Mouse (Mus musculus) hindbrain, embryonic 12.5 days (tissue): ENCODE data around the gene Tmem125. TPM values are rescaled to one million over a fixed set of nuclear protein-coding genes. Genes with fewer than 3 reads are reported as not detected.

Experiments
- ATAC-seq: fragments of 200-750 bp; cut with Nextera tagmentation; 2 replicates; pipeline ENCODE4 v1.8.0; 2017; ENCODE audit warnings: moderate TSS enrichment; ENCODE audit not compliant: low FRiP score
- H3K27ac ChIP-seq: fragments of 300-500 bp; sonication (generic); 2 replicates; pipeline ENCODE4 v1.5.1; 2016; ENCODE audit warnings: mild to moderate bottlenecking
- H3K27me3 ChIP-seq: fragments of 300-500 bp; sonication (generic); 2 replicates; pipeline ENCODE4 v1.6.1; 2016; ENCODE audit warnings: mild to moderate bottlenecking
- H3K36me3 ChIP-seq: fragments of 300-500 bp; sonication (generic); 2 replicates; pipeline ENCODE4 v1.6.1; 2016; ENCODE audit warnings: mild to moderate bottlenecking
- H3K4me1 ChIP-seq: fragments of 300-500 bp; sonication (generic); 2 replicates; pipeline ENCODE4 v1.6.1; 2016
- H3K4me2 ChIP-seq: fragments of 300-500 bp; sonication (generic); replicated peaks from 2 replicates; pipeline ENCODE4 v1.6.1; 2016; ENCODE audit warnings: mild to moderate bottlenecking
- H3K4me3 ChIP-seq: fragments of 300-500 bp; sonication (generic); 2 replicates; pipeline ENCODE4 v1.5.1; 2016; ENCODE audit warnings: mild to moderate bottlenecking
- H3K9ac ChIP-seq: fragments of 300-500 bp; sonication (generic); 2 replicates; pipeline ENCODE4 v1.6.1; 2016; ENCODE audit warnings: mild to moderate bottlenecking, moderate library complexity
- H3K9me3 ChIP-seq: fragments of 300-500 bp; sonication (generic); replicated peaks from 2 replicates; pipeline ENCODE4 v1.6.1; 2016; ENCODE audit warnings: mild to moderate bottlenecking
- WGBS: fragments of 180-500 bp; shearing (Covaris S2); methylation state at CpG from one replicate; pipeline ENCODE4 v1.1.7; 2016; 5-methylcytosine and 5-hydroxymethylcytosine counted together
- polyA plus RNA-seq: library from polyadenylated mRNA; unstranded; fragments of >200 nt; fragmentation: Nextera tagmentation; extraction: Ambion mirVana; gene quantifications from 2 replicates; pipeline ENCODE4 v1.2.1, GENCODE M21; 2016

Tmem125 gene
- polyA plus RNA-seq, 1 experiment from 2014 or later, result 0.81 TPM

DNA sequence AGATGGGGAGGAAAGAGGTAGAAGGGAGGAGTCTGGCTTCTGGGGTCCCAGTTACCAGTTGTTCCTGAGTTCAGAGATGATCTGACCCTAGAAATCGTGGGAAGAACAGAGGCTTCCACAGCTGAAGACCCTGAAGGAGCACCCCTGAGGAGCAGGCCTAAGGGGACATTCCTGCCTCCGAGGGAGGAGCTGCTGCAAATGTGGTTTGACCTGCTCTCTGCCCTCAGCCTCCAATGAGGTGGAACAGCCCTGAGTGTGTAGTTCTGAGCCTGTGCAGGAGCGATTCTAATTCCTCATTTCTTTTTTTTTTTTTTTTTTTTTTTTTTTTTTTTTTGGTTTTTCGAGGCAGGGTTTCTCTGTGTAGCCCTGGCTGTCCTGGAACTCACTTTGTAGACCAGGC lies 10.7 kb downstream of the Tmem125 start:
- H3K4me3 ChIP-seq, result no peak overlapping the region
- H3K4me1 ChIP-seq, result no peaks in the 10 kb centered on the region
- 44% methylated on average over 2 of the region's 4 CpGs for WGBS
- H3K9ac ChIP-seq, result no peak overlapping the region
- no peak overlapping the region for H3K27ac ChIP-seq
- no peaks in the 10 kb centered on the region for H3K9me3 ChIP-seq
- H3K27me3 ChIP-seq, result peaks cover 3% of the 10 kb centered on the region; the same call in 1 of the 2 replicates
- ATAC-seq, result no peak
- no peak overlapping the region for H3K4me2 ChIP-seq
- H3K36me3 ChIP-seq, result no peaks in the 10 kb centered on the region

GRCm38 (mm10) chr4:118532663-118533062 lies 11.2 kb downstream of the Tmem125 start:
- H3K4me1 ChIP-seq, result no peaks in the 10 kb centered on the region
- no peak overlapping the region for H3K4me3 ChIP-seq
- H3K4me2 ChIP-seq, result no peak overlapping the region
- 81% methylated on average over 5 of the region's 5 CpGs for WGBS
- H3K9me3 ChIP-seq, result no peaks in the 10 kb centered on the region
- H3K9ac ChIP-seq, result no peak overlapping the region
- no peaks in the 10 kb centered on the region for H3K36me3 ChIP-seq
- H3K27ac ChIP-seq, result no peak overlapping the region
- ATAC-seq, result no peak
- H3K27me3 ChIP-seq, result peaks cover 3% of the 10 kb centered on the region; the same call in 1 of the 2 replicates

DNA sequence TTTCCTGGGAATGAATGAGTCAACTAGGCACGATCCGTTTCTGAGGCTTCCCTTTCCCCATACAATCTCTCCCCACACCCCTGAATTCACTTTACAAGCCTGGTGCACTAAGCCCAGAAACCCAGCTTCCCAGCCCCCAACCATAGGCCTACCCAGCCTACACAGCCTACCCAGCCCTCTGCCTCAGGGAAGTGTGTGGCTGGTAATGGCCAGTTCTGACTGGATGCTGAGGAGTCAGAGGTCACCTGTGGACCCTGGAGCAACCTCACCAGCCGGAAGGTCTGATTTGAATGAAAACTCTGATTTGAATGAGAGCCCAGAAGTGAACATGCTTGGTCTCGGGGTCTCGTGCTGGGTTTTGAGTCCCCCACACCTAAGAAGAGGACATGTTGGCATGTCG lies 16.1 kb downstream of the Tmem125 start:
- H3K36me3 ChIP-seq, result no peaks in the 10 kb centered on the region
- H3K9me3 ChIP-seq, result no peaks in the 10 kb centered on the region
- H3K27ac ChIP-seq, result no peak overlapping the region
- H3K27me3 ChIP-seq, result peaks cover 8% of the 10 kb centered on the region; the same call in 1 of the 2 replicates
- H3K9ac ChIP-seq, result no peak overlapping the region
- H3K4me2 ChIP-seq, result no peak overlapping the region
- no peak for ATAC-seq
- WGBS, result 88% methylated on average over 6 of the region's 6 CpGs
- no peak overlapping the region for H3K4me3 ChIP-seq
- H3K4me1 ChIP-seq, result no peaks in the 10 kb centered on the region

DNA sequence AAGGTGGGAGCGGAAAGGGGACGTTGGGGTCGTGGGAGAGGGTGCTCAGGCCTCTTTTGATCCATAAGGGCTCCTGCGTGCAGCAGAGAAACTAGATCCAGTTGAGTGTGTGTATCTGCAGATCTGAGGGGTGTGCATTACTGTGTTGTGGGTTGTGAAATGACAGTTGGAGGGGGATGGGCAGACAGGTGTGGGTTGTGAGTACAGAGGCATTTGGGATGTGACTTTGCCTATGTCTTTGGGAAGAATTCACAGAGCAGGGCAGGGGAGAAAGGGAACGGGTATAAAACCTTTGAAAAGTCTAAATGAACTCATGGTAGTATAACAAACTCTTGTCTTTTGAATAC lies 16.5 kb downstream of the Tmem125 start:
- Histone ChIP-seq H3K4me1 (no peaks in the 10 kb centered on the region), H3K9ac (no peak overlapping the region), H3K4me3 (no peak overlapping the region), H3K9me3 (no peaks in the 10 kb centered on the region), H3K36me3 (no peaks in the 10 kb centered on the region), H3K27me3 (peaks cover 8% of the 10 kb centered on the region; the same call in 1 of the 2 replicates), H3K4me2 (no peak overlapping the region), H3K27ac (no peak overlapping the region)
- WGBS, result 48% methylated on average over 5 of the region's 5 CpGs
- no peak for ATAC-seq

GRCm38 (mm10) chr4:118526408-118527334 lies 17.2 kb downstream of the Tmem125 start, which contains the start of gene 2610528J11Rik:
2610528J11Rik (plus strand) TSS chr4:118526999.
- Histone ChIP-seq H3K4me1 (no peaks in the 10 kb centered on the region), H3K27ac (no peak within 1 kb of the TSS), H3K4me3 (no peak within 1 kb of the TSS), H3K4me2 (no peak within 1 kb of the TSS), H3K9ac (no peak within 1 kb of the TSS), H3K9me3 (no peaks in the 10 kb centered on the region), H3K36me3 (no peaks in the 10 kb centered on the region), H3K27me3 (peaks cover 8% of the 10 kb centered on the region; the same call in 1 of the 2 replicates)
- WGBS, result 43% methylated on average over 17 of the region's 17 CpGs
- no peak for ATAC-seq

DNA sequence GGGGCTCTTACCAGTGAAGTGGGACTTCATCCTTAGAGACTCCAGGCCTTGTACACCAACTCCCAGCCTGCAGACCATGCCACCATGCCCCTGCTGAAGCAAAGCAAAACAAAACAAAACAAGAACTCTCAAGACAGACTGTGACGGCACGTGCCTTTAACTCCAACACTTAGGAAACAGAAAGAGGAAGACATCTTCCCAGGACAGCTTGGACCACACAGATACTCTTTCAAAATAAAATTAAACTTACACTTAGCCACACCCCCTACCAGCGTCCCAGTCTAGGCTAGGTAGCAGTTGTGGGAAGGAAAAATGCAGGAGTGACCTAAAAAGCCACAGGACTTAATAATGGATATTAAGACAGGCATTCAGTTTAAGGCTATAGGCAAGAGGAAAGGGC lies 18.1 kb downstream of the Tmem125 start:
- H3K36me3 ChIP-seq, result no peaks in the 10 kb centered on the region
- no peak overlapping the region for H3K4me3 ChIP-seq
- no peak overlapping the region for H3K4me2 ChIP-seq
- ATAC-seq, result no peak
- no peaks in the 10 kb centered on the region for H3K4me1 ChIP-seq
- 72% methylated on average over 3 of the region's 3 CpGs for WGBS
- no peak overlapping the region for H3K27ac ChIP-seq
- no peaks in the 10 kb centered on the region for H3K9me3 ChIP-seq
- H3K9ac ChIP-seq, result no peak overlapping the region
- H3K27me3 ChIP-seq, result peaks cover 8% of the 10 kb centered on the region; the same call in 1 of the 2 replicates

GRCm38 (mm10) chr4:118523976-118524375 lies 19.9 kb downstream of the Tmem125 start:
- no peak for ATAC-seq
- Histone ChIP-seq H3K9ac (no peak overlapping the region), H3K4me2 (no peak overlapping the region), H3K36me3 (no peaks in the 10 kb centered on the region), H3K27me3 (peaks cover 8% of the 10 kb centered on the region; the same call in 1 of the 2 replicates), H3K9me3 (no peaks in the 10 kb centered on the region), H3K27ac (no peak overlapping the region), H3K4me1 (no peaks in the 10 kb centered on the region), H3K4me3 (no peak overlapping the region)
- 63% methylated on average over 7 of the region's 7 CpGs for WGBS

GRCm38 (mm10) chr4:118522248-118522647 lies 21.6 kb downstream of the Tmem125 start:
- no peak overlapping the region for H3K9ac ChIP-seq
- peaks cover 5% of the 10 kb centered on the region; the same call in 1 of the 2 replicates for H3K27me3 ChIP-seq
- H3K27ac ChIP-seq, result no peak overlapping the region
- no peak for ATAC-seq
- H3K9me3 ChIP-seq, result no peaks in the 10 kb centered on the region
- 86% methylated on average over 7 of the region's 7 CpGs for WGBS
- peaks cover 4% of the 10 kb centered on the region; the same call in 1 of the 2 replicates for H3K4me1 ChIP-seq
- H3K4me3 ChIP-seq, result no peak overlapping the region
- no peaks in the 10 kb centered on the region for H3K36me3 ChIP-seq
- H3K4me2 ChIP-seq, result no peak overlapping the region

DNA sequence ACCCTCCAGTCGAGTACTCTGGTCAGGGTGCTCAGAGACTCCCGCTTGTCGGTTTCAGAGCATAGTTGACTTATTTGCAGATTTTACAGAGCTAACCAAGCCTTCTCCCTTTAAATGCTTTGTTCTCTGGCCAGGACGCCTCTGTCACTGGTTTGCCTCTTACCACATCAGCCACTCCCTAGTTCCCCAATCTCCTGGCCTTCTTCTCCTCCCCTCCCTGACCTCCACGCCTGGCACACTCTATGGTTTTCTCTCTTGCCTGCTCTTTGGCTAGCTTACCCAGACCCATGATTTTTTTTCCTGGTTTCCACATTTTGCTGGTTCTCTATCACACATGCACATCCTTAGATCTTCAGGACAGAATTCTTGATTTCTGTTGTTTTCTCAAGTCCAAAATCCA lies 25.6 kb downstream of the Tmem125 start:
- Histone ChIP-seq H3K4me1 (peaks cover 12% of the 10 kb centered on the region; the same call in 1 of the 2 replicates), H3K27ac (no peak overlapping the region), H3K4me3 (no peak overlapping the region), H3K9ac (no peak overlapping the region), H3K9me3 (no peaks in the 10 kb centered on the region), H3K36me3 (no peaks in the 10 kb centered on the region), H3K27me3 (no peaks in the 10 kb centered on the region), H3K4me2 (no peak overlapping the region)
- 70% methylated on average over 5 of the region's 5 CpGs for WGBS
- ATAC-seq, result no peak

- Histone ChIP-seq H3K27ac (no peak overlapping the region), H3K4me1 (peaks cover 12% of the 10 kb centered on the region; the same call in 1 of the 2 replicates), H3K9ac (no peak overlapping the region), H3K9me3 (no peaks in the 10 kb centered on the region), H3K4me2 (peak overlapping the region; percentile 13), H3K36me3 (no peaks in the 10 kb centered on the region), H3K4me3 (no peak overlapping the region), H3K27me3 (no peaks in the 10 kb centered on the region)
- ATAC-seq, result peak; percentile 8; the same call in 1 of the 2 replicates
- WGBS, result 31% methylated on average over 16 of the region's 16 CpGs
These were observed 26.2 kb downstream of the Tmem125 start for GRCm38 (mm10) chr4:118517497-118518146.

DNA sequence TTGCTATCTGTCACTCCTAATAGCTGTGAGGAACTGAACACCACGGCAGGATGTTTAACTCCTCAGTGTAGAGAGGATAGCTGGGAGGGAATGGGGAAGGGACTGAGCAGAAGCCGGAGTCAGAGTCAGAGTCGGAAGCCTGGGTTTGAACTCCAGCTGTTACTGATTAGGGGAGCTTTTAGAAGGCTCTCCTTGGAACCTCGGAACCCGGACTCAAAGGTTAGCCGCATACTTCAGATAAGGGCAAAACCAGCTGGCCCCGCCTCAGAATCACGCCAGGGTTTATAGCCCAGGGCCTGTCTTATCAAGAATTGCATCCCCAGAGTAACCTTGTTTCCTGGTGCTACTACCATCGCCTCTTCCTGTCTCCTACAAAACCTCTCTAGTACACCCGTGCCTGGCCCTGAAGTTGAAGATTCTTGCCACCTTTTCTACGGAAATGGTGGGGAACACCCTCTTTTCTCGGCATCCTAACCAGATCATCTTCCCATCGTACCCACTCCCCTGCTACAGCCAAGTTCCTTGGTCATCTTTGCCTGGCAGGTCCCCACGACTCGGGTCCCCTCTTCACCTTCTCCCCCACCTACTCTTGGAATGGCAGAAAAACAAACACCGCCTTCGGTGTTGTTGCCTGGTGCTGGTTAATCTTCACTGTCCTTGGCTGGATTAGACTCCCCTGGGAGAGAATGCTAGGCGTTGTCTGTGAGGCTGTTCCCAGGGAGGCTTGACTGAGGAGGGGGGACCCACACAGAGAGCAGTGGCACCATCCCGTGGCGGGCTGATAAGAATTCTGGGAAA lies 26.9 kb downstream of the Tmem125 start:
- no peak overlapping the region for H3K4me3 ChIP-seq
- H3K27me3 ChIP-seq, result no peaks in the 10 kb centered on the region
- H3K9ac ChIP-seq, result no peak overlapping the region
- no peaks in the 10 kb centered on the region for H3K36me3 ChIP-seq
- peak overlapping the region; percentile 13 for H3K4me2 ChIP-seq
- 28% methylated on average over 20 of the region's 20 CpGs for WGBS
- no peak overlapping the region for H3K27ac ChIP-seq
- H3K9me3 ChIP-seq, result no peaks in the 10 kb centered on the region
- H3K4me1 ChIP-seq, result peaks cover 12% of the 10 kb centered on the region; the same call in 1 of the 2 replicates
- ATAC-seq, result peak; percentile 46; the same call in 1 of the 2 replicates

DNA sequence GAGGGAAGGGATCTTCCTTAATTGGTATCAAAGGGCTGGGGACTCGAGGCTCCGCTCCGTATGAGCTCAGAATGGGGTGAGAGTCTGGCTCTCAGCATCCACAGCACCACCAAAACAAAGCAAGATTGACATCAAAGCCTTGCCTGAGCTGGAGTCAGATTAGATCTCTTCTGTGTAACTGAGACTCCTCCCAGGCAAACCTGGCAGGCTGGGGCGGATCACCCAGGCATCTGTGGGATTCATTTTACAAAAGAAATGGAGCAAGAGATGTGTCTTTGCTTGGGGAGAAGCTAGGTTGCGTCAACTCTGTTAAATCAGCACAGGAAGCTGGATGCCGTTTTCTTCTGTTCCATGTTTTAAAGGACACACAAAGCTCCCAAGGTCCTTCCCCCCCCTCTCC lies 34.8 kb downstream of the Tmem125 start:
- Histone ChIP-seq H3K27ac (no peak overlapping the region), H3K4me1 (peaks cover 9% of the 10 kb centered on the region; the same call in 1 of the 2 replicates), H3K36me3 (no peaks in the 10 kb centered on the region), H3K9ac (no peak overlapping the region), H3K27me3 (no peaks in the 10 kb centered on the region), H3K4me2 (no peak overlapping the region), H3K9me3 (no peaks in the 10 kb centered on the region), H3K4me3 (no peak overlapping the region)
- 20% methylated on average over 6 of the region's 6 CpGs for WGBS
- ATAC-seq, result no peak
